Mouse (Mus musculus): ENCODE results near the gene Olfr130. TPM values are rescaled to one million over a fixed set of nuclear protein-coding genes. Genes with fewer than 3 reads are reported as not detected.

Gene Olfr130
- total RNA-seq (2021) = not detected
- long read RNA-seq, experiment 1 = 0 reads
- long read RNA-seq, experiment 2 = 0 reads

DNA sequence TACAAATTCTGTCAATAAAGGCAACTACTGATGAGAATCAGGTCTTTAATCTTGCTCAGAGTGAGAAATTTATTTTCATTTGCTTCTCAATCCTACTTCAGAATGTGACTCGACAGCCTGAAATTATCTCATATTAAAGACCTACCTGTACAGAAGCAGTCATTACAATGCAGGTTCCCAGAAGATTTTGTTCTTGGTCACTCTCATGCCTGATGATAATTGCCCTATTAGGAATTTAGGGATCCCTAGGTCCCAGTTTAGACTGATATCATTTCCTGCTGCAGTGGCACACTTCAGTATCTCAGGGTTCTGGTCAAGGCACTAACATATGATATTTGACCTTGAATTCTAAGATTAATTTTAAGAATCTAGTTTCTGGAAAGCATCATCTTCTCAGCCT, at the start of gene Olfr130:
Gene Olfr130 (plus strand): TSS at position 301 of the 400 bp plus-strand sequence.
- DNase-seq = no peak

GRCm38 (mm10) chr17:38016341-38016740, 47.4 kb upstream of the Olfr130 start:
- DNase-seq = no peak

DNA sequence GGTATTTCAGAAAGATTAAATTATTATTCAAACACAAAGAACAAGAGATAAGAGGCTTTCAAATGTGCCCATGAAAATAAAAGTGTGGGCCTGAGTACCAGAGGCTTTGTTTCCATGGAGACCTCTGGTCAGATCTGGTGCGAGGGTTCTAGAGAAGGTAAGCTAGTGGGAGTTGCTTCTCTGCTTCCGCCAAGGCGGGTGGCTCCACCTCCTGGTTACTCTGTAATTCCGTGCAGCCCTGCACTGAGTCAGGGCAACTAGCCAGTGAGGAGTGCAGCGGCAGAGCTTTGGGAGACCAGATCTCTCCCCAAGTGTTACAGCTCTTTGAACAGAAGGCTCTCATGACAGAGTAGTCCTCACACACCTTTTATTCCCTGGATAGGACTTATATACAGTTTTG, 37.4 kb upstream of the Olfr130 start:
- no peak for DNase-seq

DNA sequence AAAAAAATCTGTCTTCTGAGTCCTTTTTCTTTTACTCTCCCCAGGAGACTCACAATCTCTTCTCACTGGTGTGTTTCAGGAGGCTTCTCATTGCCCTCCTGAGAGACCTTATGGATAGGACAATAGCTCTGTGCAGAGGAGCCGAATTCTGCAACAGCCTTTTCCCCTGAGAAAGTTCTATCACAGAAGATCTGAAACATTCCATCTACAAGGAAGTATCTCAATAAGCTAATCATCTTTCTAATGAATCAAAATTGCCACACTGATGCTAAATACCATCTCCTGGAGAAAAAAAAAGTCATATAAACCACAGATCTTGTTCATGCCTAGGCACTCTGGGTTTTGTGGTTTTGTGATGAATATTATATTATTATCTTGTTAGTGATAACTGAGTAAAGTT, 3.7 kb upstream of the Olfr130 start, which contains the start of gene Olfr129:
Gene Olfr129 (minus strand): TSS at position 101 of the 400 bp plus-strand sequence.
- DNase-seq = no peak

DNA sequence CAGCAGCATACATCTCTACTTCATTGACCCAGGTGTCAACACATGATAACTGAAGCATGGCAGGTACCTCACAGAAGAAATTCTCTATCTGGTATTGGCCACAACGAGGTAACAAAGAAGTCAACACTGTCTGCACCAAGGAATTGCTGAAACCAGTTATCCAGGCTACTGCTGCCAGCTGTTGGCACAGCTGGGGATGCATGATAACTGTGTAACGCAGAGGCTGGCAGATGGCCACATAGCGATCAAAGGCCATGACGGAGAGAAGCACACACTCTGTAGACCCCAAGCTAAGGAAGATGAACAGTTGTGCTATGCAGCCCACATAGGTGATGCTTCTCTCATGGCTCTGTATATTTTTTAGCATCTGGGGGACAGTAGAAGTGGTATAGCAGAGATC, 18.6 kb downstream of the Olfr130 start:
- DNase-seq = no peak

DNA sequence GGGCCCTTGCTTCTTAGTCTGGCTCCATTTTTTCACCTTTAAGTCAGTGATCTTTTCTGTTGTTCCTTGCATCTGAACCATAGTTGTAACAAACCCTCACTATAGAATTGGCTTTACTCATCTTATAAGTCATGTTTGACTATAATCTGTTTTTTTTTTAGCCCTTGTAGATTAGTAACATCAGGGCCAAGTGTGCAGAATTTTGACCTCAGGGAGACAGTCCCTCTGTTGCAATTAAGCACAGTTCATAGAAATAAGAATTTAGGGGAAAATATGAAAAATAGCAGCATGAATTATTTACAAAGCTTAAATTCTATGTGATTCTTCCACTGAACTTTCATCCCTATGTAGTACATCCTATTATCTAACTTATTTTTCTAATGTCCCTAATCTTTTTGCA, 24.9 kb downstream of the Olfr130 start, which contains the start of gene Olfr131:
Gene Olfr131 (minus strand): TSS at position 101 of the 400 bp plus-strand sequence.
- no peak for DNase-seq

Other genes starting within 250 kb of the Olfr130 start
- not detected for gene Olfr125, start 231.0 kb upstream of the Olfr130 start, total RNA-seq (2021)
- gene Olfr126, start 216.4 kb upstream of the Olfr130 start, total RNA-seq (2021) = not detected
- not detected for gene Olfr127, start 163.5 kb upstream of the Olfr130 start, total RNA-seq (2021)
- not detected for gene Olfr128, start 143.4 kb upstream of the Olfr130 start, total RNA-seq (2021)
- gene Olfr761, start 110.8 kb upstream of the Olfr130 start, total RNA-seq (2021) = not detected
- gene Olfr129, start 3.8 kb upstream of the Olfr130 start, total RNA-seq (2021) = not detected
- not detected for gene Olfr131, start 24.8 kb downstream of the Olfr130 start, total RNA-seq (2021)
- gene Olfr132, start 70.6 kb downstream of the Olfr130 start, total RNA-seq (2021) = not detected
- not detected for gene Olfr133, start 81.4 kb downstream of the Olfr130 start, total RNA-seq (2021)
- gene Olfr134, start 107.5 kb downstream of the Olfr130 start, total RNA-seq (2021) = not detected
- gene Olfr135, start 140.4 kb downstream of the Olfr130 start, total RNA-seq (2021) = not detected
- gene Olfr138, start 197.1 kb downstream of the Olfr130 start, total RNA-seq (2021) = not detected
- gene Olfr137, start 243.6 kb downstream of the Olfr130 start, total RNA-seq (2021) = not detected

All from adrenal gland, postnatal 36 days (tissue).